Mouse (Mus musculus) ES-E14 (cell line): ENCODE data around the gene Polr2b.

Source experiments
- CHD2 ChIP-seq: IDR thresholded peaks from 2 replicates; pipeline ENCODE4 v1.6.1; 2014; ENCODE audit warnings: mild to moderate bottlenecking, low read depth, low read length, inconsistent platforms
- HCFC1 ChIP-seq: IDR thresholded peaks from 2 replicates; pipeline ENCODE4 v1.6.1; 2012; ENCODE audit warnings: low read length, inconsistent platforms, borderline replicate concordance; ENCODE audit not compliant: insufficient read depth
- MAFK ChIP-seq: IDR thresholded peaks from 2 replicates; pipeline ENCODE4 v1.6.1; 2014; ENCODE audit warnings: mild to moderate bottlenecking, low read depth, low read length, inconsistent platforms; ENCODE audit not compliant: insufficient read depth
- ZNF384 ChIP-seq: IDR thresholded peaks from 2 replicates; pipeline ENCODE4 v1.6.1; 2012; ENCODE audit warnings: low read depth, low read length, inconsistent platforms

DNA sequence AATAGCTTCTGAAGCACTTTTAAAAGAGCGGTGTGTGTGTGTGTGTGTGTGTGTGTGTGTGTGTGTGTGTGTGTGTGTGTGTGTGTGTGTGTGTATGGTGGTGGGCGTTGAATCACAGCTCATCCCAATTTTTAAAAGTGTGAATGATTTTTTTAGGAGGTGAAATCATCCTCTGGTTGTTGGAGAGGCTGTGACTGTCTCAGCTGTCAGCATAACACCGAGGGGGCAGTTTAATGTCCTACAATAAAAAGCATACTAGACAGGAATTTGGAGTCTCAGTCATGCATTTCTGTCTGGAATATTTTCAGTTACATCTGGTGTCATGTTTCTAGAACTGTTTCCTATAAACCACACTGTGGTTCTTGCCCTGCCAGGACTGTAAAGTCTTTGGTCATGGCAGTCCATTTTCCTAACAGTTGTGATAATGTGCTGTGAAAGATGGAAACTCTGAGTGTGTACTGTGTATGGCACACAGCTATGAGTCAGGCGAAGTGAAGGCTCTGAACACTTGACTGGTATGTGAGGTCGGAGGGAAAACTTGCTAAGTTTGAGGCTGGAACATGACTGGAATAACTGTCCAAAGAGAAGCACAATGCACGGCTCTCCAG lies 8.5 kb upstream of the Polr2b start:
- TF ChIP-seq ZNF384 (no peak), MAFK (no peak), CHD2 (no peak), HCFC1 (no peak)
